Mouse (Mus musculus): ENCODE data around the gene Slc37a3. TPM values are rescaled to one million over a fixed set of nuclear protein-coding genes. Genes with fewer than 3 reads are reported as not detected.

The Slc37a3 gene
- polyA plus RNA-seq, 1 experiment from 2014 or later: 69.3 TPM

GRCm38 (mm10) chr6:39338359-39338758 lies 39.1 kb downstream of the Slc37a3 start:
- H3K9me3 ChIP-seq (ENCODE audit: control insufficient read depth, low read length): no peaks in the 10 kb centered on the region
- peaks cover 34% of the 10 kb centered on the region for H3K36me3 ChIP-seq (ENCODE audit: control insufficient read depth, insufficient read depth)
- WGBS: 32% methylated on average over 8 of the region's 8 CpGs
- no peak overlapping the region for H3K9ac ChIP-seq (replicated peaks; ENCODE audit: low read depth, low read length)
- no peak overlapping the region for H3K4me2 ChIP-seq (ENCODE audit: low read length)
- H3K27me3 ChIP-seq (replicated peaks; ENCODE audit: control insufficient read depth, insufficient read depth, low read length): no peaks in the 10 kb centered on the region
- no peak overlapping the region for H3K27ac ChIP-seq (ENCODE audit: low read length)
- no peak; the same call in 1 of the 2 replicates for ATAC-seq
- H3K4me3 ChIP-seq (replicated peaks; ENCODE audit: low read length): no peak overlapping the region
- 0 out of 2 replicates have a peak, but pooled peaks cover 2% of the 10 kb centered on the region for H3K4me1 ChIP-seq (replicated peaks; ENCODE audit: control insufficient read depth, insufficient read depth, low read length)

- 93% methylated on average over 3 of the region's 3 CpGs for WGBS
- no peak overlapping the region for H3K4me2 ChIP-seq (ENCODE audit: low read length)
- peaks cover 22% of the 10 kb centered on the region for H3K36me3 ChIP-seq (ENCODE audit: control insufficient read depth, insufficient read depth)
These were observed 42.6 kb downstream of the Slc37a3 start for GRCm38 (mm10) chr6:39334873-39335272.

GRCm38 (mm10) chr6:39334224-39334623 lies 43.3 kb downstream of the Slc37a3 start:
- no peak overlapping the region for H3K9ac ChIP-seq (replicated peaks; ENCODE audit: low read depth, low read length)
- peaks cover 22% of the 10 kb centered on the region for H3K36me3 ChIP-seq (ENCODE audit: control insufficient read depth, insufficient read depth)
- no peak overlapping the region for H3K4me3 ChIP-seq (replicated peaks; ENCODE audit: low read length)
- H3K4me2 ChIP-seq (ENCODE audit: low read length): no peak overlapping the region
- H3K27ac ChIP-seq (ENCODE audit: low read length): no peak overlapping the region
- H3K27me3 ChIP-seq (replicated peaks; ENCODE audit: control insufficient read depth, insufficient read depth, low read length): no peaks in the 10 kb centered on the region
- ATAC-seq: no peak
- H3K9me3 ChIP-seq (ENCODE audit: control insufficient read depth, low read length): no peaks in the 10 kb centered on the region
- H3K4me1 ChIP-seq (replicated peaks; ENCODE audit: control insufficient read depth, insufficient read depth, low read length): 0 out of 2 replicates have a peak, but pooled peaks cover 2% of the 10 kb centered on the region
- 90% methylated on average over 7 of the region's 7 CpGs for WGBS

More at GRCm38 (mm10) chr6:39334873-39335272, 42.6 kb downstream of the Slc37a3 start:
- no peak overlapping the region for H3K9ac ChIP-seq (replicated peaks; ENCODE audit: low read depth, low read length)
- H3K4me1 ChIP-seq (replicated peaks; ENCODE audit: control insufficient read depth, insufficient read depth, low read length): 0 out of 2 replicates have a peak, but pooled peaks cover 2% of the 10 kb centered on the region
- H3K27ac ChIP-seq (ENCODE audit: low read length): no peak overlapping the region
- no peaks in the 10 kb centered on the region for H3K9me3 ChIP-seq (ENCODE audit: control insufficient read depth, low read length)
- H3K4me3 ChIP-seq (replicated peaks; ENCODE audit: low read length): no peak overlapping the region
- H3K27me3 ChIP-seq (replicated peaks; ENCODE audit: control insufficient read depth, insufficient read depth, low read length): no peaks in the 10 kb centered on the region
- ATAC-seq: no peak

GRCm38 (mm10) chr6:39331998-39332700 lies 45.3 kb downstream of the Slc37a3 start:
- H3K9ac ChIP-seq (replicated peaks; ENCODE audit: low read depth, low read length): no peak overlapping the region
- H3K27ac ChIP-seq (ENCODE audit: low read length): no peak overlapping the region
- no peak overlapping the region for H3K4me2 ChIP-seq (ENCODE audit: low read length)
- no peak overlapping the region for H3K4me3 ChIP-seq (replicated peaks; ENCODE audit: low read length)
- no peaks in the 10 kb centered on the region for H3K27me3 ChIP-seq (replicated peaks; ENCODE audit: control insufficient read depth, insufficient read depth, low read length)
- WGBS: 82% methylated on average over 7 of the region's 7 CpGs
- no peaks in the 10 kb centered on the region for H3K9me3 ChIP-seq (ENCODE audit: control insufficient read depth, low read length)
- H3K4me1 ChIP-seq (replicated peaks; ENCODE audit: control insufficient read depth, insufficient read depth, low read length): no peaks in the 10 kb centered on the region
- ATAC-seq: no peak
- peaks cover 19% of the 10 kb centered on the region for H3K36me3 ChIP-seq (ENCODE audit: control insufficient read depth, insufficient read depth)

GRCm38 (mm10) chr6:39330981-39331380 lies 46.5 kb downstream of the Slc37a3 start:
- Histone ChIP-seq H3K27ac (ENCODE audit: low read length) (no peak overlapping the region), H3K4me3 (replicated peaks; ENCODE audit: low read length) (no peak overlapping the region), H3K4me1 (replicated peaks; ENCODE audit: control insufficient read depth, insufficient read depth, low read length) (no peaks in the 10 kb centered on the region), H3K4me2 (ENCODE audit: low read length) (no peak overlapping the region), H3K9ac (replicated peaks; ENCODE audit: low read depth, low read length) (no peak overlapping the region), H3K36me3 (ENCODE audit: control insufficient read depth, insufficient read depth) (peaks cover 9% of the 10 kb centered on the region), H3K27me3 (replicated peaks; ENCODE audit: control insufficient read depth, insufficient read depth, low read length) (no peaks in the 10 kb centered on the region), H3K9me3 (ENCODE audit: control insufficient read depth, low read length) (no peaks in the 10 kb centered on the region)
- WGBS: 92% methylated on average over 7 of the region's 7 CpGs
- no peak for ATAC-seq

GRCm38 (mm10) chr6:39320286-39320685 lies 57.2 kb downstream of the Slc37a3 start:
- ATAC-seq: no peak
- H3K36me3 ChIP-seq (ENCODE audit: control insufficient read depth, insufficient read depth): no peaks in the 10 kb centered on the region
- H3K9me3 ChIP-seq (ENCODE audit: control insufficient read depth, low read length): no peaks in the 10 kb centered on the region
- no peaks in the 10 kb centered on the region for H3K27me3 ChIP-seq (replicated peaks; ENCODE audit: control insufficient read depth, insufficient read depth, low read length)
- H3K4me2 ChIP-seq (ENCODE audit: low read length): no peak overlapping the region
- H3K4me1 ChIP-seq (replicated peaks; ENCODE audit: control insufficient read depth, insufficient read depth, low read length): peaks cover 11% of the 10 kb centered on the region
- no peak overlapping the region for H3K27ac ChIP-seq (ENCODE audit: low read length)
- no peak overlapping the region for H3K4me3 ChIP-seq (replicated peaks; ENCODE audit: low read length)
- no peak overlapping the region for H3K9ac ChIP-seq (replicated peaks; ENCODE audit: low read depth, low read length)
- WGBS: 89% methylated on average over 5 of the region's 5 CpGs

GRCm38 (mm10) chr6:39319061-39319761 lies 58.3 kb downstream of the Slc37a3 start:
- Histone ChIP-seq H3K4me3 (replicated peaks; ENCODE audit: low read length) (no peak overlapping the region), H3K4me1 (replicated peaks; ENCODE audit: control insufficient read depth, insufficient read depth, low read length) (peaks cover 11% of the 10 kb centered on the region), H3K27ac (ENCODE audit: low read length) (peak overlapping the region; percentile 71), H3K36me3 (ENCODE audit: control insufficient read depth, insufficient read depth) (no peaks in the 10 kb centered on the region), H3K9ac (replicated peaks; ENCODE audit: low read depth, low read length) (0 out of 2 replicates have a peak overlapping the region, but pooled peaks have one; percentile 22), H3K9me3 (ENCODE audit: control insufficient read depth, low read length) (no peaks in the 10 kb centered on the region), H3K4me2 (ENCODE audit: low read length) (peak overlapping the region; percentile 26), H3K27me3 (replicated peaks; ENCODE audit: control insufficient read depth, insufficient read depth, low read length) (no peaks in the 10 kb centered on the region)
- ATAC-seq: peak; percentile 89
- WGBS: 40% methylated on average over 17 of the region's 19 CpGs

- no peaks in the 10 kb centered on the region for H3K27me3 ChIP-seq (replicated peaks; ENCODE audit: control insufficient read depth, insufficient read depth, low read length)
- peaks cover 11% of the 10 kb centered on the region for H3K4me1 ChIP-seq (replicated peaks; ENCODE audit: control insufficient read depth, insufficient read depth, low read length)
- H3K4me2 ChIP-seq (ENCODE audit: low read length): no peak overlapping the region
- H3K27ac ChIP-seq (ENCODE audit: low read length): no peak overlapping the region
- no peak overlapping the region for H3K4me3 ChIP-seq (replicated peaks; ENCODE audit: low read length)
- no peak overlapping the region for H3K9ac ChIP-seq (replicated peaks; ENCODE audit: low read depth, low read length)
- whole genome bisulfite sequencing: 27% methylated on average over 2 of the region's 2 CpGs
- ATAC-seq: no peak
- no peaks in the 10 kb centered on the region for H3K9me3 ChIP-seq (ENCODE audit: control insufficient read depth, low read length)
- H3K36me3 ChIP-seq (ENCODE audit: control insufficient read depth, insufficient read depth): no peaks in the 10 kb centered on the region
These were observed 58.9 kb downstream of the Slc37a3 start for GRCm38 (mm10) chr6:39318631-39319010.

GRCm38 (mm10) chr6:39317854-39318630 lies 59.4 kb downstream of the Slc37a3 start:
- H3K4me1 ChIP-seq (replicated peaks; ENCODE audit: control insufficient read depth, insufficient read depth, low read length): peaks cover 11% of the 10 kb centered on the region
- H3K27me3 ChIP-seq (replicated peaks; ENCODE audit: control insufficient read depth, insufficient read depth, low read length): no peaks in the 10 kb centered on the region
- 84% methylated on average over 10 of the region's 10 CpGs for WGBS
- no peak for ATAC-seq
- no peak overlapping the region for H3K27ac ChIP-seq (ENCODE audit: low read length)
- no peaks in the 10 kb centered on the region for H3K9me3 ChIP-seq (ENCODE audit: control insufficient read depth, low read length)
- H3K4me3 ChIP-seq (replicated peaks; ENCODE audit: low read length): no peak overlapping the region
- no peak overlapping the region for H3K9ac ChIP-seq (replicated peaks; ENCODE audit: low read depth, low read length)
- no peak overlapping the region for H3K4me2 ChIP-seq (ENCODE audit: low read length)
- H3K36me3 ChIP-seq (ENCODE audit: control insufficient read depth, insufficient read depth): no peaks in the 10 kb centered on the region
